Mouse (Mus musculus): Measurements from ENCODE around the gene Wfikkn1. TPM values are rescaled to one million over a fixed set of nuclear protein-coding genes. Genes with fewer than 3 reads are reported as not detected.

Gene Wfikkn1
- polyA plus RNA-seq, 1 experiment from 2014 or later = 0.56 TPM

DNA sequence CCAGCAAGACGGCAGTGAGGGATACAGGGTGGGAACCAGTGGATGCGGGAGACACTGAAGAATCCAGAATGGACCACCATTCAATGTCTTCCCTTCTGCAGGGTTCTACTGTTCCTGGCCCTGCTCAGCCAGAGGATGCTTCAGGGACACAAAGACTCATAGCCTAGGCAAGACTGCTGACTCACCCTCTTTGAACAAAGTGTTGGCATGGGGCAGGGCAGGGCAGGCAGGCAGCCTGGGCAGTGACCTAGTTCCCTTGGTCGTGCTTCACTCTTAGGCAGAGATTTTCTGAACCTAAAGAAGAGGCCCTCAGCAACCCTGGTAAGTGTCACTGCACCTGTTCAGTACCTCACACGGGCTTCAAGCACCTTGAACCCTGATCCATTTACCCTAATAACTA lies 31.2 kb upstream of the Wfikkn1 start:
- Histone ChIP-seq H3K27ac (no peak overlapping the region), H3K27me3 (no peaks in the 10 kb centered on the region), H3K9me3 (no peaks in the 10 kb centered on the region), H3K4me1 (no peaks in the 10 kb centered on the region), H3K4me3 (no peak overlapping the region), H3K36me3 (peaks cover 30% of the 10 kb centered on the region), H3K9ac (no peak overlapping the region), H3K4me2 (no peak overlapping the region)
- 94% methylated on average over 4 of the region's 4 CpGs for WGBS
- ATAC-seq (ENCODE audit: insufficient number of reproducible peaks, insufficient read depth, low FRiP score, low TSS enrichment, low read depth) = no peak

DNA sequence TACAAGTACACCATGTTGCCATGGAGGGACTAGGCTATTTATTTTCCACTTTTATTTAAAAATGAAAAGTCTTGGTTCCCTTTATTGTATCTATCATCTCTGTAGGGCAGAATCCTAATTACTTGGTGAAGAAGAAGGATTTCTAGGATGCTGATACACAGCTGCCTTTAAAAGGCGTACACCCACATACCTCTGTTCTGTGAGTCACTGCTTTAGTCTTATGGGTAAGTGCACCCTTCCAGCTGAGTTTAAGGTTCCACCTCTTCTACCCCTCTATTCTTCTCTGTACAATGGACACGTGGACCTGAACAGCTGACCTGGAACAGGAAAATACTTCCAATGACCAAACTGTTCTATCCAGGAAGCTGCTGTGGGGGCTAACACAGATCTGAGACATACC lies 27.0 kb upstream of the Wfikkn1 start:
- no peaks in the 10 kb centered on the region for H3K27me3 ChIP-seq
- no peak for ATAC-seq (ENCODE audit: insufficient number of reproducible peaks, insufficient read depth, low FRiP score, low TSS enrichment, low read depth)
- no peak overlapping the region for H3K4me2 ChIP-seq
- 81% methylated on average over 2 of the region's 2 CpGs for WGBS
- H3K9ac ChIP-seq = no peak overlapping the region
- H3K4me1 ChIP-seq = no peaks in the 10 kb centered on the region
- H3K9me3 ChIP-seq = no peaks in the 10 kb centered on the region
- H3K27ac ChIP-seq = no peak overlapping the region
- peaks cover 18% of the 10 kb centered on the region; the same call in 1 of the 2 replicates for H3K36me3 ChIP-seq
- H3K4me3 ChIP-seq = no peak overlapping the region

DNA sequence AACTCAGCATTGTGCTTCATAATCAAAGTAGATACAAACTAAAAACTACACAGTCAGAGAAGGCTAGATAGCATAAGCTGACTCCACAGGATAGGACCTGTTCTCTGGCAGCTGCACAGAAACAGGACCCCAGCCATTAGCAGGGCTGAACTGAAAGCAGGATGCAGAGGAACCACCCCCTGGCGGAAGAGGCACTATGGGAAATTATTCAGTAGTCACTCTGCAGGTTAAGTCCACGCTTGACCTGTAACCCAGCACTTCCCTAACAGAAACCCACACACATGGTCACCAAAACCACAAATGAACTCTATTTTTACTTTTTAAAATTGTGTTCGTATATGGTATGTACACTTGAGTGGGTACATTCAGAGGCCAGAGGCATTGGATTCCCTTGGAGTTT lies 22.4 kb upstream of the Wfikkn1 start:
- Histone ChIP-seq H3K9ac (no peak overlapping the region), H3K27ac (no peak overlapping the region), H3K27me3 (no peaks in the 10 kb centered on the region), H3K4me1 (no peaks in the 10 kb centered on the region), H3K36me3 (peaks cover 20% of the 10 kb centered on the region), H3K4me3 (no peak overlapping the region), H3K4me2 (no peak overlapping the region), H3K9me3 (no peaks in the 10 kb centered on the region)
- 79% methylated on average over 3 of the region's 3 CpGs for WGBS
- no peak for ATAC-seq (ENCODE audit: insufficient number of reproducible peaks, insufficient read depth, low FRiP score, low TSS enrichment, low read depth)

DNA sequence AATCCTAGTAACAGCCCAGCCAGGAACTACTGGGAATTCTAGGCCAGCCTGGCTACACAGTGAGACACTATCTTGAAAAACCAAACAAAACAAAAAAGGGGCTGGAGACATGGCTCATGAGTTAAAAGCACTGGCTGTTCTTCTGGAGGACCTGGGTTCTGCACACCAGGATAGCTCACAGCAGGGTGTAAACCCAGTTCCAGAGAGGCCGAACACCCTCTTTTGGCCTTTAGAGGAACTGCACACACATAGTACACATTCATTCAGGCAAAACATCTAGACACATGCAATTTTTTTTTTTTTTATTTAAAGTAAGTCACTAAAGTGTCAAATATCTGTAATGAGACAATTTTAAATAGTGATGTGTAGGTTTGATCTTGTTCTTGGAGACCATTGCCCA lies 19.5 kb upstream of the Wfikkn1 start:
- Histone ChIP-seq H3K27ac (no peak overlapping the region), H3K4me2 (no peak overlapping the region)
- 95% methylated on average over 1 of the region's 1 CpGs for WGBS

DNA sequence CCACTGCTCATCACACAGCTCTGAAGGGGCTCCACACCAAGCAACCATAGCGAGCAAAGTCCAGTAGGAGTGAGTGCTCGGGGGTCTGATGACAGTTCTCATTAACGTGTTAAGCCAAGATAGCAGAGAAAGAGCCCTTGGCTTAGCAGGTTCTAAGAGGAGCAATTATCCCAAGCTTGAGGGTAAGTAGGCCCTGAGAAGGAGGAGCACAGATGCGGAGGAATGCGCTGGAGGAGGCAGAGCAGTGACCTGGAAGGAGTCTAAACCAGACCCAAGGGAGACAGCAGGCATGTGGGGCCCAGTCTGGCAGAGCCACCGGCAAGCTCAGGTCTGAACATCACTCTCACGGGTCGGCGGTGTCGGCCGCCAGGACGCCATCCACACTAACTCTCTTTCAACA lies 15.2 kb upstream of the Wfikkn1 start:
- H3K4me1 ChIP-seq = 0 out of 2 replicates have a peak, but pooled peaks cover 3% of the 10 kb centered on the region
- H3K27me3 ChIP-seq = no peaks in the 10 kb centered on the region
- H3K36me3 ChIP-seq = peaks cover 10% of the 10 kb centered on the region
- no peak overlapping the region for H3K27ac ChIP-seq
- no peak overlapping the region for H3K4me3 ChIP-seq
- ATAC-seq (ENCODE audit: insufficient number of reproducible peaks, insufficient read depth, low FRiP score, low TSS enrichment, low read depth) = no peak
- WGBS = 48% methylated on average over 12 of the region's 12 CpGs
- H3K9ac ChIP-seq = no peak overlapping the region
- H3K9me3 ChIP-seq = no peaks in the 10 kb centered on the region
- no peak overlapping the region for H3K4me2 ChIP-seq

More for the DNA sequence above, 19.5 kb upstream of the Wfikkn1 start:
- Histone ChIP-seq H3K4me1 (no peaks in the 10 kb centered on the region), H3K9ac (no peak overlapping the region), H3K9me3 (no peaks in the 10 kb centered on the region), H3K36me3 (peaks cover 15% of the 10 kb centered on the region), H3K27me3 (no peaks in the 10 kb centered on the region), H3K4me3 (no peak overlapping the region)
- ATAC-seq (ENCODE audit: insufficient number of reproducible peaks, insufficient read depth, low FRiP score, low TSS enrichment, low read depth) = no peak

DNA sequence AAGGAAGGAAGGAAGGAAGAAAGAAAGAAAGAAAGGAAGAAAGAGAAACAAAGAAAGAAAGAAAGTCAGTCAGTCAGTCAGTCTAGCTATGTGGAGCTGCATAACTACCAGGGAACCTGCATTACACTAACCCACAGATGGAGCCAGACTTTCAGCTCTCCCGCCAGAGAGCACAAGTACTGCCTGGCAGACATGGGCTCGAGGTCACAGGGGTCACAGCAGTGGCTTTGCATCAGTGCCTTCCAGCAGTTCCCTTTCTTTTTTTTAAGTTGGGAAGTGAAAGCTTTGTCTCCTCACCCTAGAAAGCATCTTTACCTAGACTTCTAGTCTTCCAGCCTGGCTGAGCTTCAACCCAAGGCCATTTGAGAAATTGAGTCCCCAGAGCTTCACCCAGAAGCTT lies 14.8 kb upstream of the Wfikkn1 start:
- Histone ChIP-seq H3K36me3 (peaks cover 10% of the 10 kb centered on the region), H3K9me3 (no peaks in the 10 kb centered on the region), H3K4me3 (no peak overlapping the region), H3K27ac (no peak overlapping the region), H3K4me1 (0 out of 2 replicates have a peak, but pooled peaks cover 3% of the 10 kb centered on the region), H3K9ac (no peak overlapping the region), H3K4me2 (no peak overlapping the region), H3K27me3 (no peaks in the 10 kb centered on the region)
- ATAC-seq (ENCODE audit: insufficient number of reproducible peaks, insufficient read depth, low FRiP score, low TSS enrichment, low read depth) = no peak
- 28% methylated on average over 2 of the region's 2 CpGs for WGBS

DNA sequence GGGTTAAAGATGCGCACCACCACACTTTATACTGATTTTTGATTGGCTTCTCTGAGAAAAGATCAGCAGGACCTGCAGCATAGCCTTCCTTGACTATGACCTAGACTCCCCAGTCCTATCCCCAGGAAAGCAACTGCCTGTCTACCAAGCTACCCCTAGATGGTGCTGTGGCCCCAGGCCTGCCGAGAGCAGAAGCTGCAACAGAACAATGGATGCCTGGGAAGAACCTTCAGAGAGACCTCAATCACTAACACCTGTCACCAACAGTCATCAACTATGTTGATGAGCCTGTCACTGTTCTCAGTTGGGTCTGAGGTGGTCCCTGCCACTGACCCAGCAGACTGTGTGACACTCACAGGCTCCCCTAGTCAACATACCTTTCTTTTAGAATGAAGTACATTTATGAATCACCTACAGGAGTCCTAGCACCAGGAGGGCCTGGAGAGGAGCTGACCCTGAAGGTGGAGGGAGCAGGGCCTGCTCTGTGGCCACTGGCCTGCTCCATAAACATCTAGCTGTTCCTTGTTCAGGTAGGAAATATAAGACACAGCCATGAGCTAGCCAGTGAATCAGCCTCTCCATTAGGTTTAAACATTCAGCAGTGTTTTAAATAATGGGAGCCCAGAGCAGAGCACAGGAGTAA lies 13.4 kb upstream of the Wfikkn1 start:
- Histone ChIP-seq H3K36me3 (peaks cover 23% of the 10 kb centered on the region), H3K4me3 (no peak overlapping the region), H3K27me3 (no peaks in the 10 kb centered on the region), H3K9ac (no peak overlapping the region), H3K4me2 (no peak overlapping the region), H3K27ac (no peak overlapping the region), H3K4me1 (0 out of 2 replicates have a peak, but pooled peaks cover 3% of the 10 kb centered on the region), H3K9me3 (no peaks in the 10 kb centered on the region)
- ATAC-seq (ENCODE audit: insufficient number of reproducible peaks, insufficient read depth, low FRiP score, low TSS enrichment, low read depth) = no peak
- WGBS = 31% methylated on average over 2 of the region's 2 CpGs

DNA sequence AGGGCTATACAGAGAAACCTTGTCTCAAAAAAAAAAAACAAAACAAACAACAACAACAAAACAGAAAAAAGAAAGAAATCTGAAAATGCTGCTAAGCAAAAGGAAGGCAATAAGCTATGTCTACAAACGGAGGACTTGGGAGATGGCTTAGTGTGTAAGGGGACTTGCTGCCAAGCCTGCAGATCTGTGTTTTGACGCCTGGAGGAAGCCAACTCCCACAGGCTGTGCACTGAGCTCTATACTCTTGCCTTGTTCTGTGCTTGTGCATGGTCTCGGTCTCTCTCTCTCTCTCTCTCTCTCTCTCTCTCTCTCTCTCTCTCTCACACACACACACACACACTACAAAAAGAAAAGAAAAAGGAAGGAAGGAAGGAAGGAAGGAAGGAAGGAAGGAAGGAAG lies 8.2 kb upstream of the Wfikkn1 start:
- 85% methylated on average over 3 of the region's 3 CpGs for WGBS
- no peak for ATAC-seq (ENCODE audit: insufficient number of reproducible peaks, insufficient read depth, low FRiP score, low TSS enrichment, low read depth)
- H3K36me3 ChIP-seq = peaks cover 64% of the 10 kb centered on the region

DNA sequence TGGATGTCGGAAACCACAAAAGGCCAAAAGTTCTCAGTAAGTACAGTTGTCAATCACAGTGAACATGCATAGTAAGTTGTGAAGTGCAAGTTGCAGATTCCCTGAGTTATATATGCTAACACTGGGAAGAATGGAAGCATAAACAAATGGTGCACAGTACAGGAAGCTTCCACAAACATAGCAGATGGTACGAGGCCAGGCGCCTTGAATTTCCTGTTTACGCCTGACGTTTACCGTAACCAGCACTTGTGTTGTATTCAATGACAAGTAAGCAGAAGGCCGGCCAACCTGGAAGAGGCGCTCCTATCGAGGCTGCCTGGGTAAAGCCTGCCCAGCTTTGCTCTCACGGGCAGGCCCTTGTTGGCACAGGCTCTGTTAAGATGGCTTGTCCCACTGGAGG lies 6.8 kb upstream of the Wfikkn1 start:
- Histone ChIP-seq H3K27ac (no peak overlapping the region), H3K36me3 (peaks cover 78% of the 10 kb centered on the region), H3K4me3 (no peak overlapping the region), H3K9ac (no peak overlapping the region), H3K4me2 (no peak overlapping the region), H3K4me1 (no peaks in the 10 kb centered on the region), H3K9me3 (no peaks in the 10 kb centered on the region), H3K27me3 (no peaks in the 10 kb centered on the region)
- ATAC-seq (ENCODE audit: insufficient number of reproducible peaks, insufficient read depth, low FRiP score, low TSS enrichment, low read depth) = no peak
- 87% methylated on average over 10 of the region's 10 CpGs for WGBS

More for the DNA sequence above, 8.2 kb upstream of the Wfikkn1 start:
- H3K4me3 ChIP-seq = no peak overlapping the region
- H3K9ac ChIP-seq = no peak overlapping the region
- no peak overlapping the region for H3K27ac ChIP-seq
- no peaks in the 10 kb centered on the region for H3K4me1 ChIP-seq
- H3K27me3 ChIP-seq = no peaks in the 10 kb centered on the region
- H3K4me2 ChIP-seq = no peak overlapping the region
- H3K9me3 ChIP-seq = no peaks in the 10 kb centered on the region

DNA sequence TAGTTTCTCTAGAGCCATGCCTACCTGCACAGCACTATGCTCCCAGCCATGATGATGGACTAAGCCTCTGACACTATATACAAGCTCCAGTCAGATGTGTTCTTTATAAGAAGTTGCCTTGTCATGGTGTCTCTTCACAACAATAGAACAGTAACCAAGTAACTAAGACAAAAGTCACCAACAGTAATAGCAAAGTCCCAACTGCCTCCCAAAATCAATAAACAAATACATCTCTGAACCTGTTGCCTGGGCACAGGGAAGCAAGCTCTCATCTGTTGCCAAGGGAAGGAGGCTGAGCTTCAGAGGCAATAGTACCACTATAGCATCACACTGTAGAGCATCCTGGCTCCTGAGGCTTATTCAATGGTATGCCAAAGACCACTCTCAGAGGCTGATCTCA lies 6.1 kb upstream of the Wfikkn1 start:
- ATAC-seq (ENCODE audit: insufficient number of reproducible peaks, insufficient read depth, low FRiP score, low TSS enrichment, low read depth) = no peak
- Histone ChIP-seq H3K4me1 (no peaks in the 10 kb centered on the region), H3K4me2 (no peak overlapping the region), H3K27ac (no peak overlapping the region), H3K9ac (no peak overlapping the region), H3K36me3 (peaks cover 84% of the 10 kb centered on the region), H3K4me3 (no peak overlapping the region), H3K27me3 (no peaks in the 10 kb centered on the region), H3K9me3 (no peaks in the 10 kb centered on the region)

DNA sequence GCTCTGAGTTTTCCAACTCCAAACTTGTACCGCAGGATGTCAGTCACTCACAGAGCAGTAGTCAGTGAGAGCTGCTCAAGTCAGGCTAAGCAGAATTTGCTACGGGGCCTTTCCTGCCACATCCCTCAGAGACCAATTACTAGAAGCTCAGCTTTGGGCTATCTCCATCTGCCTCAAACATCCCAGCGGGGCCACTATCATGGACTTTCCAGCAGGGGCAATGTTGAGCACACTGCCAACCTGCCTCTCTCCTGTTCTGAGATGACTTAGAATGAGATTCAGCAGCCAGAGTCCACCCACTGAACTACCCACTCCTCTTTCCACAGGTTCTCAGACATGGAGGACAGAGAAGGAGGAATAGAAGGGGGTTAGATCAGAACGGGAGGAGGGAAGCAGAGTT lies 5.0 kb upstream of the Wfikkn1 start:
- Histone ChIP-seq H3K4me1 (peaks cover 9% of the 10 kb centered on the region; the same call in 1 of the 2 replicates), H3K27me3 (no peaks in the 10 kb centered on the region), H3K9ac (no peak overlapping the region), H3K4me3 (no peak overlapping the region), H3K27ac (no peak overlapping the region), H3K9me3 (no peaks in the 10 kb centered on the region), H3K4me2 (no peak overlapping the region), H3K36me3 (peaks cover 86% of the 10 kb centered on the region)
- 32% methylated on average over 4 of the region's 4 CpGs for WGBS
- ATAC-seq (ENCODE audit: insufficient number of reproducible peaks, insufficient read depth, low FRiP score, low TSS enrichment, low read depth) = no peak

DNA sequence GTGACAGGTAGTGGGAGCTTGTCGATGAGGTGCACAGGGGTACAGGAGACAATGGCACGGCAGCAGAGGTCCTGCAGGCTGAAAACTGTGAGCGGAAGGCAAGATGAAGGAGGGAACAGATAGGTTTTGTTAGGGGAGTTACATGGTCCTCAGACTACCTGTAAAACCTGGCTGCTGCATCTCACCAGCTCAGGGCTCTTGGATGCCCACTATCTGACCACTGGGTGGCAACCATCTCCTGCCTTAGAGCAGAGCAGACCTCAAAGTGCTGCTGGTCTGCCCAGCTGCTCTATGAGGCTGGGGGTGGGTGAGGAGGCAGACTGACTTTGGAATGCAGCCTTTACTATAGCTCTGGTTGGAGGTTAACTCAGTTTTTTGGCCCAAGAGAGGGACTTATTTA lies 3.2 kb upstream of the Wfikkn1 start:
- Histone ChIP-seq H3K27ac (no peak overlapping the region), H3K9me3 (no peaks in the 10 kb centered on the region), H3K4me1 (peaks cover 15% of the 10 kb centered on the region; the same call in 1 of the 2 replicates), H3K4me3 (no peak overlapping the region), H3K9ac (no peak overlapping the region), H3K36me3 (peaks cover 82% of the 10 kb centered on the region), H3K27me3 (no peaks in the 10 kb centered on the region), H3K4me2 (no peak overlapping the region)
- no peak for ATAC-seq (ENCODE audit: insufficient number of reproducible peaks, insufficient read depth, low FRiP score, low TSS enrichment, low read depth)
- WGBS = 95% methylated on average over 3 of the region's 3 CpGs

Measured in embryonic facial prominence, embryonic 13.5 days (tissue).